Mouse (Mus musculus): ENCODE results near the gene Igf2. TPM values are rescaled to one million over a fixed set of nuclear protein-coding genes. Genes with fewer than 3 reads are reported as not detected.

Igf2 gene
- polyA plus RNA-seq, 1 experiment from 2014 or later: 203 TPM

- H3K4me2 ChIP-seq: peak overlapping the region; percentile 33
- no peaks in the 10 kb centered on the region for H3K36me3 ChIP-seq
- H3K9me3 ChIP-seq: no peaks in the 10 kb centered on the region
- peak; percentile 90 for ATAC-seq (ENCODE audit: low read depth)
- peak overlapping the region; percentile 54 for H3K9ac ChIP-seq
- peak overlapping the region; percentile 61 for H3K27ac ChIP-seq (replicated peaks)
- no peak overlapping the region for H3K4me3 ChIP-seq
- under 1% methylated on average over 12 of the region's 12 CpGs for WGBS
- H3K4me1 ChIP-seq (replicated peaks): peaks cover 27% of the 10 kb centered on the region
- H3K27me3 ChIP-seq: no peaks in the 10 kb centered on the region
Observed at GRCm38 (mm10) chr7:142610627-142611406, 55.8 kb downstream of the Igf2 start.

DNA sequence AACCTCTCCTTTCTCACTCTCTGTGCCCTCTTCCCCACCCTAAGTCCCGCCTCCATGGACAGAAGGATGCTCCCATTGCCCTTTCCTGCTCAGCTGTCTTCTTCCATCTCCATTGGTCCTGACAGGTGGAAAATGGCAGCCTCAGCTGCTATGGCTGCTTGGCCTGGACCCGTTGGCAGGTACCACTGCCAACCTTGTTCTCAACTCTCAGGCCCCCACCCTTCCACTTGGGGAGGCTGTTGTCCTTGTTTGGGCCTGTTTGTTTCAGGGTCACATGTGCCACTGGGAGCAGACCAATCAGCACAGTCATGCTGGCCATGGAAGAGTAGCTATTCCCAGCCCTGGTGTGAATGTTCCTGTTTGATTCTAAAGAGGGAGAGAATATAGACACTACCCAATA is 65.7 kb downstream of the Igf2 start:
- no peak for ATAC-seq (ENCODE audit: low read depth)
- no peak overlapping the region for H3K4me3 ChIP-seq
- 92% methylated on average over 2 of the region's 2 CpGs for WGBS
- no peaks in the 10 kb centered on the region for H3K9me3 ChIP-seq
- H3K4me1 ChIP-seq (replicated peaks): no peaks in the 10 kb centered on the region
- H3K9ac ChIP-seq: no peak overlapping the region
- H3K27me3 ChIP-seq: no peaks in the 10 kb centered on the region
- no peaks in the 10 kb centered on the region for H3K36me3 ChIP-seq
- no peak overlapping the region for H3K4me2 ChIP-seq
- no peak overlapping the region for H3K27ac ChIP-seq (replicated peaks)

MicroRNAs encoded within 50 kb of the gene (microRNA counts, 519-probe panel; counts per million panel counts)
- microRNA mmu-miR-483: not detected

Small RNAs within 50 kb of the gene (microRNA-seq; reads per million reads assigned to microRNA genes)
- 263 reads per million, percentile 67 among the genes with 10 or more reads in this experiment for gene Mir483

Other genes with a start within 250 kb of the Igf2 start
- 0.39 TPM in 1 of 2 replicates, not detected in the other for gene Syt8, start 232.0 kb downstream of the Igf2 start, polyA plus RNA-seq (2015; fragmentation: Nextera tagmentation; extraction: Ambion mirVana)
- 2.2 and 8.9 TPM in 2 replicates for gene Tnni2, start 225.0 kb downstream of the Igf2 start, polyA plus RNA-seq (2015; fragmentation: Nextera tagmentation; extraction: Ambion mirVana)
- gene Lsp1, start 206.0 kb downstream of the Igf2 start, polyA plus RNA-seq (2015; fragmentation: Nextera tagmentation; extraction: Ambion mirVana): 9.3 and 15.8 TPM in 2 replicates
- gene Tnnt3, start 168.0 kb downstream of the Igf2 start, polyA plus RNA-seq (2015; fragmentation: Nextera tagmentation; extraction: Ambion mirVana): 2.4 and 8.4 TPM in 2 replicates
- 14.0 and 14.8 TPM in 2 replicates for gene Mrpl23, start 134.1 kb downstream of the Igf2 start, polyA plus RNA-seq (2015; fragmentation: Nextera tagmentation; extraction: Ambion mirVana)
- not detected in 2 replicates for gene Gm49394, start 3.1 kb upstream of the Igf2 start, polyA plus RNA-seq (2015; fragmentation: Nextera tagmentation; extraction: Ambion mirVana)
- not detected in 2 replicates for gene Ins2, start 76.6 kb upstream of the Igf2 start, polyA plus RNA-seq (2015; fragmentation: Nextera tagmentation; extraction: Ambion mirVana)